Comparison of ENCODE assay signal across 10 mouse cellular contexts in genomic region chr5:151110461-151110908, GRCm38 (mm10).
DNase-seq lines count a peak whose midpoint lies in the region; ATAC-seq and TF ChIP-seq lines count a peak whose summit lies in the region.
"Had no signal": no experiment of that assay in that cellular context is flagged by ENCODE, and none has a peak within 500 bp of the region (broad histone marks: within the 10 kb centered on the region; RNA-seq: fewer than 3 reads in every experiment).

No protein-coding gene starts in this region.

- no peak overlapping the region for H3K9ac ChIP-seq in intestine, embryonic 16.5 days (ENCODE audit: low read depth, low read length)
- H3K9ac ChIP-seq in intestine, postnatal 0 days (ENCODE audit: low read depth, low read length): no peak overlapping the region
- H3K9ac ChIP-seq in liver, embryonic 12.5 days: no peak overlapping the region
- H3K9ac ChIP-seq in midbrain, embryonic 15.5 days: no peak overlapping the region
- H3K9ac ChIP-seq: neural tube, embryonic 12.5 days had no signal

- H3K27ac ChIP-seq in intestine, embryonic 16.5 days (ENCODE audit: low read length): 0 out of 2 replicates have a peak overlapping the region, but pooled peaks have one; percentile 5
- H3K27ac ChIP-seq in intestine, postnatal 0 days (ENCODE audit: low read depth, low read length): no peak overlapping the region
- H3K27ac ChIP-seq in liver, embryonic 12.5 days: no peak overlapping the region
- H3K27ac ChIP-seq in midbrain, embryonic 15.5 days: no peak overlapping the region
- H3K27ac ChIP-seq: neural tube, embryonic 12.5 days had no signal

- no peak overlapping the region for H3K4me2 ChIP-seq in intestine, embryonic 16.5 days (ENCODE audit: low read depth, low read length)
- H3K4me2 ChIP-seq in intestine, postnatal 0 days (replicated peaks; ENCODE audit: low read depth): no peak overlapping the region
- no peak overlapping the region for H3K4me2 ChIP-seq in liver, embryonic 12.5 days
- no peak overlapping the region for H3K4me2 ChIP-seq in midbrain, embryonic 15.5 days
- H3K4me2 ChIP-seq: neural tube, embryonic 12.5 days had no signal

- peak; percentile 71 for DNase-seq in gastrocnemius, adult 18-20 months (ENCODE audit: low spot score)
- DNase-seq in layer of hippocampus, postnatal 36 days: peak; percentile 38 to 41
- peak; percentile 23 for DNase-seq in right cerebral cortex, postnatal 14 days
- no peak for DNase-seq in thymus, postnatal 14 days
- DNase-seq: cerebellum, adult 9-11 months had no signal

- no peak for TF ChIP-seq CTCF in intestine, postnatal 0 days (IDR thresholded peaks at IDR 0.05; ENCODE audit: low read depth)

- no peak overlapping the region for H3K4me3 ChIP-seq in intestine, embryonic 16.5 days (ENCODE audit: low read length)
- H3K4me3 ChIP-seq in intestine, postnatal 0 days (ENCODE audit: low read depth, low read length): no peak overlapping the region
- no peak overlapping the region for H3K4me3 ChIP-seq in liver, embryonic 12.5 days
- no peak overlapping the region for H3K4me3 ChIP-seq in midbrain, embryonic 15.5 days
- H3K4me3 ChIP-seq: neural tube, embryonic 12.5 days had no signal

- WGBS in intestine, embryonic 16.5 days: 49% methylated on average over 6 of the region's 6 CpGs
- 59% methylated on average over 6 of the region's 6 CpGs for WGBS in intestine, postnatal 0 days
- 72% methylated on average over 6 of the region's 6 CpGs for WGBS in liver, embryonic 12.5 days (ENCODE audit: insufficient replicate concordance)
- 51% methylated on average over 6 of the region's 6 CpGs for WGBS in midbrain, embryonic 15.5 days

- no peaks in the 10 kb centered on the region for H3K36me3 ChIP-seq in intestine, embryonic 16.5 days (ENCODE audit: control insufficient read depth, insufficient read depth, low read length)
- H3K36me3 ChIP-seq in intestine, postnatal 0 days (ENCODE audit: control insufficient read depth, insufficient read depth): no peaks in the 10 kb centered on the region
- no peaks in the 10 kb centered on the region for H3K36me3 ChIP-seq in liver, embryonic 12.5 days
- no peaks in the 10 kb centered on the region for H3K36me3 ChIP-seq in midbrain, embryonic 15.5 days (replicated peaks)
- H3K36me3 ChIP-seq: neural tube, embryonic 12.5 days had no signal

- no peaks in the 10 kb centered on the region for H3K9me3 ChIP-seq in intestine, embryonic 16.5 days (ENCODE audit: control insufficient read depth, low read length)
- H3K9me3 ChIP-seq in intestine, postnatal 0 days (ENCODE audit: control insufficient read depth): no peaks in the 10 kb centered on the region
- H3K9me3 ChIP-seq in liver, embryonic 12.5 days (replicated peaks): no peaks in the 10 kb centered on the region
- H3K9me3 ChIP-seq in midbrain, embryonic 15.5 days: no peaks in the 10 kb centered on the region
- H3K9me3 ChIP-seq: neural tube, embryonic 12.5 days had no signal

- no peak for ATAC-seq in intestine, embryonic 16.5 days
- ATAC-seq in intestine, postnatal 0 days: no peak
- no peak for ATAC-seq in liver, embryonic 12.5 days
- no peak for ATAC-seq in midbrain, embryonic 15.5 days (replicated peaks)

- H3K27me3 ChIP-seq in intestine, embryonic 16.5 days (replicated peaks; ENCODE audit: control insufficient read depth, insufficient read depth, low read length): no peaks in the 10 kb centered on the region
- H3K27me3 ChIP-seq in intestine, postnatal 0 days (replicated peaks; ENCODE audit: control insufficient read depth, insufficient read depth, low read length): no peaks in the 10 kb centered on the region
- no peaks in the 10 kb centered on the region for H3K27me3 ChIP-seq in liver, embryonic 12.5 days (replicated peaks)
- H3K27me3 ChIP-seq in midbrain, embryonic 15.5 days (replicated peaks): no peaks in the 10 kb centered on the region
- H3K27me3 ChIP-seq: neural tube, embryonic 12.5 days had no signal

- H3K4me1 ChIP-seq in intestine, embryonic 16.5 days (ENCODE audit: control insufficient read depth, insufficient read depth, low read length): peaks cover 13% of the 10 kb centered on the region
- peaks cover 4% of the 10 kb centered on the region; the same call in 1 of the 2 replicates for H3K4me1 ChIP-seq in intestine, postnatal 0 days (replicated peaks; ENCODE audit: control insufficient read depth, insufficient read depth, low read length)
- peaks cover 5% of the 10 kb centered on the region; the same call in 1 of the 2 replicates for H3K4me1 ChIP-seq in liver, embryonic 12.5 days
- peaks cover 3% of the 10 kb centered on the region; the same call in 1 of the 2 replicates for H3K4me1 ChIP-seq in midbrain, embryonic 15.5 days
